Mouse (Mus musculus): ENCODE results near the gene Adig. TPM values are rescaled to one million over a fixed set of nuclear protein-coding genes. Genes with fewer than 3 reads are reported as not detected.

Gene Adig
- 5.5 TPM for polyA plus RNA-seq (2015; fragmentation: Illumina TruSeq; extraction: RNeasy Lipid Tissue Mini Kit (QIAGEN cat#74804); ENCODE audit: insufficient read depth, low read depth, low replicate concordance)

GRCm38 (mm10) chr2:158501836-158502812 lies at the start of gene Adig:
TSS of gene Adig (plus strand) at chr2:158502612.

GRCm38 (mm10) chr2:158512528-158512927 lies 10.1 kb downstream of the Adig start, which contains the start of gene Arhgap40:
TSS of gene Arhgap40 (plus strand) at chr2:158512796.

Other genes with a start within 250 kb of the Adig start
- not detected for gene Bpi, start 244.5 kb upstream of the Adig start, polyA plus RNA-seq (2015; fragmentation: Illumina TruSeq; extraction: RNeasy Lipid Tissue Mini Kit (QIAGEN cat#74804); ENCODE audit: insufficient read depth, low read depth, low replicate concordance)
- gene Lbp, start 196.1 kb upstream of the Adig start, polyA plus RNA-seq (2015; fragmentation: Illumina TruSeq; extraction: RNeasy Lipid Tissue Mini Kit (QIAGEN cat#74804); ENCODE audit: insufficient read depth, low read depth, low replicate concordance), result 6.0 TPM
- gene Snhg11, start 127.0 kb upstream of the Adig start, polyA plus RNA-seq (2015; fragmentation: Illumina TruSeq; extraction: RNeasy Lipid Tissue Mini Kit (QIAGEN cat#74804); ENCODE audit: insufficient read depth, low read depth, low replicate concordance), result 2.1 TPM
- gene Ralgapb, start 92.8 kb upstream of the Adig start, polyA plus RNA-seq (2015; fragmentation: Illumina TruSeq; extraction: RNeasy Lipid Tissue Mini Kit (QIAGEN cat#74804); ENCODE audit: insufficient read depth, low read depth, low replicate concordance), result 8.0 TPM
- gene Arhgap40, start 10.2 kb downstream of the Adig start, polyA plus RNA-seq (2015; fragmentation: Illumina TruSeq; extraction: RNeasy Lipid Tissue Mini Kit (QIAGEN cat#74804); ENCODE audit: insufficient read depth, low read depth, low replicate concordance), result not detected
- gene Slc32a1, start 108.2 kb downstream of the Adig start, polyA plus RNA-seq (2015; fragmentation: Illumina TruSeq; extraction: RNeasy Lipid Tissue Mini Kit (QIAGEN cat#74804); ENCODE audit: insufficient read depth, low read depth, low replicate concordance), result not detected
- gene Actr5, start 122.3 kb downstream of the Adig start, polyA plus RNA-seq (2015; fragmentation: Illumina TruSeq; extraction: RNeasy Lipid Tissue Mini Kit (QIAGEN cat#74804); ENCODE audit: insufficient read depth, low read depth, low replicate concordance), result 3.2 TPM
- 2.5 TPM for gene Ppp1r16b, start 162.8 kb downstream of the Adig start, polyA plus RNA-seq (2015; fragmentation: Illumina TruSeq; extraction: RNeasy Lipid Tissue Mini Kit (QIAGEN cat#74804); ENCODE audit: insufficient read depth, low read depth, low replicate concordance)

Data from pancreas, adult 10 weeks (tissue).